Mouse (Mus musculus) neural tube, embryonic 13.5 days (tissue): ENCODE results near the gene Rai1. TPM values are rescaled to one million over a fixed set of nuclear protein-coding genes. Genes with fewer than 3 reads are reported as not detected.

Experiments used
- ATAC-seq: fragments of 200-750 bp; cut with Nextera tagmentation; 2 replicates; pipeline ENCODE4 v1.8.0; 2017; ENCODE audit warnings: low read depth, mild to moderate bottlenecking, moderate TSS enrichment, moderate library complexity
- H3K27ac ChIP-seq: fragments of 300-500 bp; sonication (generic); replicated peaks from 2 replicates; pipeline ENCODE4 v1.5.1; 2015; ENCODE audit warnings: moderate library complexity, mild to moderate bottlenecking, inconsistent platforms
- H3K27me3 ChIP-seq: fragments of 300-500 bp; sonication (generic); 2 replicates; pipeline ENCODE4 v1.6.1; 2015; ENCODE audit warnings: mild to moderate bottlenecking, inconsistent platforms
- H3K36me3 ChIP-seq: fragments of 300-500 bp; sonication (generic); 2 replicates; pipeline ENCODE4 v1.6.1; 2015; ENCODE audit warnings: mild to moderate bottlenecking, inconsistent platforms
- H3K4me1 ChIP-seq: fragments of 300-500 bp; sonication (generic); replicated peaks from 2 replicates; pipeline ENCODE4 v1.6.1; 2015; ENCODE audit warnings: inconsistent platforms
- H3K4me2 ChIP-seq: fragments of 300-500 bp; sonication (generic); 2 replicates; pipeline ENCODE4 v1.6.1; 2015; ENCODE audit warnings: inconsistent platforms, mild to moderate bottlenecking, moderate library complexity
- H3K4me3 ChIP-seq: fragments of 300-500 bp; sonication (generic); 2 replicates; pipeline ENCODE4 v1.5.1; 2015; ENCODE audit warnings: mild to moderate bottlenecking, inconsistent platforms
- H3K9ac ChIP-seq: fragments of 300-500 bp; sonication (generic); 2 replicates; pipeline ENCODE4 v1.6.1; 2015; ENCODE audit warnings: moderate library complexity, mild to moderate bottlenecking, inconsistent platforms
- H3K9me3 ChIP-seq: fragments of 300-500 bp; sonication (generic); 2 replicates; pipeline ENCODE4 v1.6.1; 2016; ENCODE audit warnings: inconsistent platforms
- WGBS: fragments of 180-500 bp; shearing (Covaris S2); methylation state at CpG from one replicate; pipeline ENCODE4 v1.1.7; 2015; 5-methylcytosine and 5-hydroxymethylcytosine counted together
- polyA plus RNA-seq: library from polyadenylated mRNA; unstranded; fragments of >200 nt; fragmentation: Nextera tagmentation; extraction: Ambion mirVana; gene quantifications from 2 replicates; pipeline ENCODE4 v1.2.1, GENCODE M21; 2015

Gene Rai1
- polyA plus RNA-seq, 1 experiment from 2014 or later = 30.0 TPM

DNA sequence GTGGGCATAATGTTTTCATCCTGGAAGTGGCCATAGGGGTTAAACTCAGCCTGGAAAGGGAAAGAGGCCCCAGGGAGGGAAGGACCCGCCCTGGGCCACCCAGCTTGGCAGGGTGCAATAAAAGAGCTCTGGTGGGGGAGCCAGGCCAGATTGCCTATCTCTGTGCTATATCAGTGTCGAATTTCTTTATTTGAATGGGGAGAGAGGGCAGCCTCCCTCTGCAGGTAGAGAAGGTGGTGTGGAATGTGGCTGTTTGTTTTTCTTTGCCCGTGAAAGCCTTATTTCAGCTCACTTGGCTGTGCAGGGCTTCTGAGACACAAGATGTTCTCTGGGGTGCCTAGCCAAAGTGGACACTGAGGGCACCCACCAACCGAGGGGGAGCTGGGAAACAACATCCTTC is 8.8 kb downstream of the Rai1 start:
- H3K4me1 ChIP-seq = peaks cover 77% of the 10 kb centered on the region
- 2% methylated on average over 4 of the region's 4 CpGs for WGBS
- 0 out of 2 replicates have a peak overlapping the region, but pooled peaks have one; percentile 47 for H3K4me3 ChIP-seq
- no peak for ATAC-seq
- no peaks in the 10 kb centered on the region for H3K27me3 ChIP-seq
- peak overlapping the region; percentile 80 for H3K9ac ChIP-seq
- no peaks in the 10 kb centered on the region for H3K9me3 ChIP-seq
- H3K4me2 ChIP-seq = peak overlapping the region; percentile 76
- no peaks in the 10 kb centered on the region for H3K36me3 ChIP-seq
- H3K27ac ChIP-seq = peak overlapping the region; percentile 94

DNA sequence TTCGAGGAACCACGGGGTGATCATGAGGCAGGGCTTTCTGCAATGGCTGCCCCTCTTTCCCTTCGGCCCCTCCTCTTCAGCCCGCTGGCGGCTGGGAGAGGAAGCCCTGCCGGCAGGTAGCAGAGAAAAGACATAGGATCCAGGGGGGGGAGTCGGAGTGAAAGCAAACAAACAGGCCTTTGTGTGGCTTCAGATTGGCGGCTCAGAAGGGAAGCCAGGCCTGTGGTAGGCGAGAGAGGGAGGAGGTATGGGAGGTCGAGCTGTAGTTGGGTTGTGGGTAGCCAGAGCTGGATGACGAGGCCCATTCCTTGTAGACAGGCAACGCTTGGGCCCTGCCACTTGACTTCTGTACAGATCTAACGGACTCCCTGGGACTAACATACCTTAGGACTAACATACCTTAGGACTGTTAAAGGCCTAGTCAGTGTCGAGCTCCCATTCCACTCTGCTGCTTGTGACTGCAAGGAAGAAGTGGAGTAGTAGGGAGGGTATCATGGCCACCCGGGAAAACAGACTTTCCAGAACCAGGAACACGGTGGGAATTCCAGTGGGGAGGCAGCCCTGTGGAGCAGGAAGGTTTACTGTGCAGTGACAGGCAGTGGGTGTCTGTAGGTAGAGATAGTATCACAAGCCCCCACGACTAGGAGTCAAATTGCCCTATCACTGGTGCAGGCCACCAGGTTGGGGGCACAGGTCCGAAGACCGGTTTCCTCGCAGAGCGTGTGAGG is 9.6 kb downstream of the Rai1 start:
- WGBS = under 1% methylated on average over 21 of the region's 21 CpGs
- H3K27me3 ChIP-seq = no peaks in the 10 kb centered on the region
- peaks cover 70% of the 10 kb centered on the region for H3K4me1 ChIP-seq
- no peaks in the 10 kb centered on the region for H3K9me3 ChIP-seq
- peak; percentile 45 for ATAC-seq
- H3K9ac ChIP-seq = peak overlapping the region; percentile 80
- H3K4me2 ChIP-seq = peak overlapping the region; percentile 76
- peak overlapping the region; percentile 47 for H3K4me3 ChIP-seq
- H3K36me3 ChIP-seq = no peaks in the 10 kb centered on the region
- peak overlapping the region; percentile 94 for H3K27ac ChIP-seq

- Histone ChIP-seq H3K4me1 (peaks cover 70% of the 10 kb centered on the region), H3K9me3 (no peaks in the 10 kb centered on the region)
- ATAC-seq = peak; percentile 93
Observed at GRCm38 (mm10) chr11:60115024-60115538, 10.3 kb downstream of the Rai1 start.

DNA sequence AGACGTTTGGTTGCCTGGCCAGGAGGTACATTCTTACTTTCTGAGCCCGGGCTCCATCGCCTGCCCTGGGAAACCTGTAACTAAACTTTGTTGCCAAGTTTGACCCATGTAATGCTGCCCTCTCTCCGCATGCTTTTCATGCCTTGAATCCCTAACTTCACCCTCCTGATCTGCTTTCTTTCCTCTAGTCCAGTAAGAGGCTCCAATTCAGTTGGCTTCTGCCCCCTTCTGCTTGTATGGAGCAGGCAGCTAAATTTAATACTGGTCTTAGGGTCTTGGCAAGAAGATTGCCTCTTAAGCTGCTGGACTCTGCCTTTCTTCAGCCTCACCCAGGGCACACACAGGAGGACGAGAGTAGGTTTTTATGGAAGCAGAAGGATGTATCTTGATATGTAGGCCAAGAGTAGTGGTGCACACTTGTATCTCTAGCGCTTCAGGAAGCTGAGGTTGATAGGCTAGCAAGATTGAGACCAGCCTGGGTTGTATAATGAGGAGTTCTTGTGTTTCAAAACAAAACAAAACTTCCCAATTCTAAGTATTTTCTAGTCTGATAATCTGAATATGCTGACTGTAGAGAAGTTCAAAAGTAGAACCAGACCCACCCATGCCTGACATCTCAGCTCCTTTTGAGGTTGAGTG is 10.9 kb downstream of the Rai1 start:
- peak overlapping the region; percentile 76 for H3K4me2 ChIP-seq
- ATAC-seq = no peak
- peak overlapping the region; percentile 94 for H3K27ac ChIP-seq
- peak overlapping the region; percentile 47 for H3K4me3 ChIP-seq
- H3K4me1 ChIP-seq = peaks cover 72% of the 10 kb centered on the region
- H3K27me3 ChIP-seq = no peaks in the 10 kb centered on the region
- 37% methylated on average over 6 of the region's 6 CpGs for WGBS
- H3K36me3 ChIP-seq = no peaks in the 10 kb centered on the region
- peak overlapping the region; percentile 80 for H3K9ac ChIP-seq
- no peaks in the 10 kb centered on the region for H3K9me3 ChIP-seq

More at GRCm38 (mm10) chr11:60115024-60115538, 10.3 kb downstream of the Rai1 start:
- H3K36me3 ChIP-seq = no peaks in the 10 kb centered on the region
- peak overlapping the region; percentile 80 for H3K9ac ChIP-seq
- H3K27me3 ChIP-seq = no peaks in the 10 kb centered on the region
- WGBS = under 1% methylated on average over 43 of the region's 43 CpGs
- H3K4me2 ChIP-seq = peak overlapping the region; percentile 76
- H3K4me3 ChIP-seq = peak overlapping the region; percentile 47
- H3K27ac ChIP-seq = peak overlapping the region; percentile 94

DNA sequence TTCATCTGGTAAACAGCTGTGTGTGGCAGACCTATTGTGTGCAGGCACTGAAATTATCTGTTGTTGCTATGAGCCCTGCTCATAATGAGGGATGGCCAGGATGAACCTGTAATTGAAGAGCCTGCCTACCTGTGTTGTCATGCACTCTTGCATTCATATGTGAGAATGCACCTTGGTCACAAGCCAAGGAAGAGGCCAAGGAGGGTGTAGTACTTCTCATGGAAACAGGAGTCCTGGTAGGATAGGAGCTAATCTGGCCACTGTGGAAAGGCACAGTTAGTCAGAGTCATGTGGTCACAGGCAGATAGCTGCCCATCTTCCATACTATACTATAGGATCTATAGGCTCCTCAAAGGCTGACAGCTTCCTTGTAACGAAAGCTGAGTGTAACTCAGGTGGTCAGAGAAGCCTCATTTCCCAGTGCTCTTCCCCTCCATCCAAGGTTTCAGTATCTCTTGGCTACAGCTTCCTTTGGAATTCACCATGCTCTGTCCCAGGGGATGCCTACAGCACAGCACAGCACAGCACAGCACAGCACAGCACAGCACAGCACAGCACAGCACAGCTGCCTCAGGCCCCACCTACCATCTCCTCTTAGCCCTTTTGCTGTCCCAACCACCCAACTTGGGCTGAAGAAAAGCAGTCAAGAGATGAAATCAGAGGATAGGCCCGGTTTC is 15.9 kb downstream of the Rai1 start:
- WGBS = 80% methylated on average over 2 of the region's 2 CpGs

DNA sequence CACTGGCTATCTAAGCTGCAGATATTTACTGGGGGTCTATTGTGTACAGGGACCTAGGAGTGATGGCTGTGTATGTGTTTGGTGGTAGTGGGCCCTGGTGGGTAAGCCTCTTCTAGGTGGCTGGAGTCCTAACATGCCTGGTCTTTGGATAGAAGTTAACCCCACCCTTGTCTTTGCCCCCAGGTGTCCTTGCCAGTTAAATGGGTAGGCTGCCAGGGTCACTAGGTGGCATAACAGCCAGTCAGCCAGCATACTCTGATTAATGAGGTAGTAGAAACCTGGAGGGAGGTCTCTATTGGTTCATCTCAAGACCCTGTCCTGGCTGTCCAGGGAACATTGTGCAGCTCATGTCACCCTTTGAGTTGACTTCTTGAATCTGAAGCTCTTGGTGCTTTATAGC is 17.8 kb downstream of the Rai1 start:
- Histone ChIP-seq H3K9ac (no peak overlapping the region), H3K4me2 (no peak overlapping the region), H3K9me3 (no peaks in the 10 kb centered on the region), H3K27me3 (no peaks in the 10 kb centered on the region), H3K36me3 (no peaks in the 10 kb centered on the region), H3K4me1 (peaks cover 47% of the 10 kb centered on the region), H3K27ac (no peak overlapping the region), H3K4me3 (no peak overlapping the region)
- no peak for ATAC-seq

More for the DNA sequence above, 15.9 kb downstream of the Rai1 start:
- Histone ChIP-seq H3K9me3 (no peaks in the 10 kb centered on the region), H3K27me3 (no peaks in the 10 kb centered on the region), H3K4me1 (peaks cover 35% of the 10 kb centered on the region), H3K36me3 (no peaks in the 10 kb centered on the region), H3K4me3 (no peak overlapping the region), H3K4me2 (no peak overlapping the region), H3K9ac (no peak overlapping the region), H3K27ac (no peak overlapping the region)
- ATAC-seq = no peak

GRCm38 (mm10) chr11:60127048-60127447 is 22.2 kb downstream of the Rai1 start:
- Histone ChIP-seq H3K9me3 (no peaks in the 10 kb centered on the region), H3K27ac (peak overlapping the region; percentile 25; the same call in 1 of the 2 replicates), H3K36me3 (no peaks in the 10 kb centered on the region), H3K4me2 (no peak overlapping the region), H3K4me1 (peaks cover 33% of the 10 kb centered on the region), H3K27me3 (no peaks in the 10 kb centered on the region), H3K4me3 (no peak overlapping the region), H3K9ac (no peak overlapping the region)
- ATAC-seq = no peak

DNA sequence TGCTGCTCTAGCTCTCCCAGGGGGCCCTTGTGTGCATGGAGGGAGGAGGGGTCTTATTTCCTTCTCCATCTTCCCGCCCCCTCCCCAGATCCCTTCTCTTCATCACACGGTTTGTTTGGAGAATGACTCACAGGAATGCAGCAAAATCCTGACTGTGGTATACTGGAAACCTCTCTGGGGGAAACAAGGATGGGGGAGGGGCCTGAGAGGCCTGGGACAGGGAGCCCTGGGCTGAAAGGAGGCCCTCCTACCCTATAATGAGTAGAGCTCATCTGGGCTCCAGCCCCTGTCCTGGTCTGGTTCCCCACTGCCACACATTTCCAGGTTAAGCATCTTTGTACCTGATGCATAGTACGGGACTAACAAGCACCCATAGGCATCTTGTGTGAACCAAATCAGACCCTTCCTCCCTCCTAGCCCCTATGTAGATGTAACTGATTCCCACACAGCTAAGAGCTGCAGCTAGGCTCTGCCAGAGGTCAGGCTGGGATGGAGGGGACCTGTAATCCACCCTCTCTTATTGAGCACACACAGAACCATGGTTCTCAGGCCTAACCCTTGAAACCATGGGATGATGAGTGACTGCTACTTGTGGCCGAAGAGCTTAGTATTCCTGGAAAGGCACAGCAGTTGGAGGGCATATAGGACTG is 23.2 kb downstream of the Rai1 start:
- H3K9me3 ChIP-seq = no peaks in the 10 kb centered on the region
- H3K4me2 ChIP-seq = no peak overlapping the region
- H3K27ac ChIP-seq = peak overlapping the region; percentile 25; the same call in 1 of the 2 replicates
- H3K36me3 ChIP-seq = no peaks in the 10 kb centered on the region
- no peak for ATAC-seq
- H3K27me3 ChIP-seq = no peaks in the 10 kb centered on the region
- 55% methylated on average over 4 of the region's 4 CpGs for WGBS
- no peak overlapping the region for H3K9ac ChIP-seq
- no peak overlapping the region for H3K4me3 ChIP-seq
- H3K4me1 ChIP-seq = peaks cover 33% of the 10 kb centered on the region

- H3K4me1 ChIP-seq = peaks cover 53% of the 10 kb centered on the region
- H3K27ac ChIP-seq = peak overlapping the region; percentile 24; the same call in 1 of the 2 replicates
- no peak overlapping the region for H3K4me3 ChIP-seq
- no peaks in the 10 kb centered on the region for H3K9me3 ChIP-seq
- ATAC-seq = no peak
- H3K27me3 ChIP-seq = no peaks in the 10 kb centered on the region
- no peaks in the 10 kb centered on the region for H3K36me3 ChIP-seq
- 56% methylated on average over 6 of the region's 6 CpGs for WGBS
- 0 out of 2 replicates have a peak overlapping the region, but pooled peaks have one; percentile 17 for H3K9ac ChIP-seq
- no peak overlapping the region for H3K4me2 ChIP-seq
Observed at GRCm38 (mm10) chr11:60130516-60130915, 25.7 kb downstream of the Rai1 start.

- Histone ChIP-seq H3K9me3 (no peaks in the 10 kb centered on the region), H3K27me3 (no peaks in the 10 kb centered on the region), H3K27ac (no peak overlapping the region), H3K4me3 (no peak overlapping the region), H3K4me1 (peaks cover 41% of the 10 kb centered on the region), H3K9ac (no peak overlapping the region), H3K4me2 (no peak overlapping the region), H3K36me3 (no peaks in the 10 kb centered on the region)
- WGBS = 89% methylated on average over 1 of the region's 1 CpGs
- no peak for ATAC-seq
Observed at GRCm38 (mm10) chr11:60132061-60132460, 27.2 kb downstream of the Rai1 start.

GRCm38 (mm10) chr11:60136491-60136890 is 31.7 kb downstream of the Rai1 start:
- no peak for ATAC-seq
- no peaks in the 10 kb centered on the region for H3K36me3 ChIP-seq
- no peak overlapping the region for H3K27ac ChIP-seq
- no peaks in the 10 kb centered on the region for H3K27me3 ChIP-seq
- no peaks in the 10 kb centered on the region for H3K9me3 ChIP-seq
- H3K4me1 ChIP-seq = peaks cover 45% of the 10 kb centered on the region
- H3K4me2 ChIP-seq = no peak overlapping the region
- no peak overlapping the region for H3K9ac ChIP-seq
- H3K4me3 ChIP-seq = no peak overlapping the region
- WGBS = 85% methylated on average over 1 of the region's 1 CpGs

GRCm38 (mm10) chr11:60137170-60137569 is 32.4 kb downstream of the Rai1 start:
- Histone ChIP-seq H3K9ac (no peak overlapping the region), H3K9me3 (no peaks in the 10 kb centered on the region), H3K27me3 (no peaks in the 10 kb centered on the region), H3K4me2 (no peak overlapping the region), H3K36me3 (no peaks in the 10 kb centered on the region), H3K27ac (no peak overlapping the region), H3K4me3 (no peak overlapping the region), H3K4me1 (peaks cover 52% of the 10 kb centered on the region)
- no peak for ATAC-seq
